Mouse (Mus musculus) skeletal muscle tissue, adult 2 months (tissue): ENCODE measurements around the gene Tbc1d22a.

Source experiments
- DNase-seq: peaks from one replicate; pipeline ENCODE4 v3.0.0-alpha.2; 2012; ENCODE audit warnings: low read depth, low spot score

Tbc1d22a gene

DNA sequence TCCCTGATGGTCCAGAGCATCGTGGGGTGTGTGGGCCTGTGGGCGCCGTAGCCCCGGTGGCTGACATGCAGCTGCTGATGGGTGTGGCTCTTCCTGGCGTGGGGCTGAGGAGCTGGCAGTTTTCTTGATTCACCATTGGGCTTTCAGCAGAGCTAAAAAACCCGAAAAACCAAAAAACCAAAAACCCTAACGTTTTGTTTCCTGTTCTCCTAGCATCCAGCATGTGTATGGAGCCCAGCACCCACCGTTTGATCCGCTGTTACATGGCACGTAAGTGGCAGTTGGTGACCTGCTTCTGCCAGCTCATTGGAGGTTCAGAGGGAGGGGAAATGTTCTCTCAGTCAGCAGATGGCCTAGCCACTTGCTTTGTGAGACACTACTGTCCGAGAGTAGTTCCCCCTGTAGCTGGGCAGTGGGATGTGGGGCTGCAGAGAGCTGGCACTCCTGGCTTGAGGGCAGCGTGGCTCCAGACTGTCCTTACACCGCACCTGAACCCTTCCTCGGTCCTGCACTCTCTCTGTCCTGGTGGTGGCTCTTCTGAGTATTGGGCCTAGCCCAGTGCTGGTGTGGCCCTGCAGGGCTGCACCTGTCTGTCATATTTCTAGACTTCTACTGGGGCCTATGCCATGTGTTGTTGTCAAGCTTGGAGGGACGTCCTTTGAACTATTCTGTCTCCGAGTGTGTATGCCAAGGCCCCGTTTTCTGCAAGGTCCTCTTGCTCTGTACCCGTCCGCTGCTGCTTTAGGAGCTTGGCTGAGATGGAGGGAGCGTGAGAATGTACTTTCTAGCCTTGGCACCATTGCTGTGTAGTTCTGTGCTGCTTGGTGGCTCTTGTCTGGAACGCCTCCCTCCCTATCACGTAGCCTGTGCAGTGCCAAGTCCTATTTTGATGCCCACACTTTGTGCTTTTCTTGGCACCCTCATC, 20.5 kb downstream of the Tbc1d22a start:
- DNase-seq, result peak; percentile 64

DNA sequence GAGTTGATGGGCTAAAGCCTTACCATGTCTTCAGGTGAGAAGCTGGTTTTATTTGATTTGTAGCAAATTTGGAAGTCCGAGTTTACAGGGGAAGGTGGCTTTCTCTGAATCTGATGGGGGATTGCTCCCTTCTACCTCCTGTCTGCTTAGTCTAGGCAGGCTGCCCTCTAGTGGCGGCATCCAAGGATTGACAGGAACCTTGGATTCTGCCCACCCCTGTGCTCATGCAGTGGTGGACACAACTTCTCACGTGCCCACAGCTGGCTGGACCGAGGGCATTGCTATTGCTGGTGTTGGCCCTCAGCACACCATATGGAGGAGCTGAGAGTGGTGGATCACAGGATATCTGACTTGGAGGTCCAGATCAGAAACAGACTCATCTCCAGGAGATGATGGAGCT, 22.0 kb downstream of the Tbc1d22a start:
- no peak for DNase-seq

DNA sequence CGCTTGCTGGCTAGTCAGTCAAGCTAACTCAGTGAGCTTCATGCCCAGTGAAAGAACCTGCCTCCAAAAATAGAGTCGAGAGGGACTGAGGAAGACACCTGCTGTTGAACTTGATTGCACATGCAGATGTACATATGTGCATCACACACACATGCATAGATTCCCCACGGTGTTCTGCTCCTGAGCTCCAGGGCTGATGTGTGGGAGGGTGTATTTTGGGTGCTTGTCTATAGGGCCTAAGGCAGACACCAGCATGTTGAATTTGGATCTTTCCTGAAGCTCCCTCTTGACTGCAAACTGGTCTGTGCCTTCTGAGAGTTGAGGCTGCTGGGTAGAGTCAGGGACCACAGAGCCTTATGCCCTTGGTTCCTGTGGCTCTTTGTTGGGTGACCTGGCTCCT, 23.8 kb downstream of the Tbc1d22a start:
- DNase-seq, result no peak

DNA sequence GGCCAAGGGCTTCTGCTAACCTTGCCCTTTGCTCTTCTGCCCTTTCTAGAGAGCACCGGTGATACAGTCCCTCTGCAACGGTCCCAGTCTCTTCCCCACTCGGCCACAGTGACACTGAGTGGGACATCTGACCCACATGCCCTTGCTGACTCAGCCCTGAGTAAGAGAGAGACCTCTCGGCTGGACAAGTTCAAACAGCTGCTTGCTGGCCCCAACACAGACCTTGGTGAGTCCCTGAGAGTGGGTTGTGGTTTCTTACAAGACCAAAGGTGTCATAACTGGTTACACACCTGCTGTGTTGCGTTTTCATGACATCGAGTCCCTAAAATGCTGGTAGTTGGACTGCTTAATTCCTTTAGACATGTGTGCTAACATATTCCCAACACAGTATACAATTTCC, 24.8 kb downstream of the Tbc1d22a start:
- no peak for DNase-seq

DNA sequence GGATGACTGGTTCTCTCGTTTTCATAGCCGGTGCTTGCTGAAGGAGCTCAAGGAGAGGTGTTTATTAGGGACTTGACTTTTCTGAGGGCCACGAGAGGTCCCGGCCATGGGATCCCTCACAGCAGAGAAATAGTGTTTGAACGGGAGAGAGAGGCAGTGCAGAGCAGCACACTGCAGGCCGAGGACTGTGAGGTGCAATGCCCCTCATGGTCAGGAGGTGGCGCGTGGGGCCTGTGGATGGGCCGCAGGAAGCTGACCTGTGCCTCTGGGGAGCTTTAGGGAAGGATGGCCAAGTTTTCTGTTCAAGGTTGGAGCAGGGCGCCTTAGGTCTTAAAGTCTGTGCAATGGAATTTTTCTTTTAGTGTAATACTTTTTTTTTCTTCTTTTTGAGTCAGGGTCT, 25.5 kb downstream of the Tbc1d22a start:
- DNase-seq, result peak; percentile 27

DNA sequence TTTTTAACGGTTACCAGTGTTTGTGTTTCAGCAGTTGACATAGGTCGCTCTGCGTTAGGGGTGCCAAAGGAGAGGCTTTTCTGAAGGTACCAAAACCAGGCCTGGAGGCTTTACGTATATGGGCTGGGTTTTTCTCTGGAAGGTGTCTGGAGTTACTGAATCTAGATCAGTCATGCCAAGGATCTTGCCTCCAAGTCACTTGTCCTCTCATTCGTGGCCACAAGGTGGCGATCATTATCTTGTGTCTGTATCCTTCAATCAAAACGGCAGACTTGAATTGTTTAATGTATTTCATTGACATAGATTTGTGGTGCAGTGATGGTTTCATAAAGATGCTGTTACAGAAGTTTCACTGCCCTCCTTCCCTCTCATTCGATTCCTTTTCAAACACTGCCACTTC, 29.4 kb downstream of the Tbc1d22a start:
- DNase-seq, result peak; percentile 25

DNA sequence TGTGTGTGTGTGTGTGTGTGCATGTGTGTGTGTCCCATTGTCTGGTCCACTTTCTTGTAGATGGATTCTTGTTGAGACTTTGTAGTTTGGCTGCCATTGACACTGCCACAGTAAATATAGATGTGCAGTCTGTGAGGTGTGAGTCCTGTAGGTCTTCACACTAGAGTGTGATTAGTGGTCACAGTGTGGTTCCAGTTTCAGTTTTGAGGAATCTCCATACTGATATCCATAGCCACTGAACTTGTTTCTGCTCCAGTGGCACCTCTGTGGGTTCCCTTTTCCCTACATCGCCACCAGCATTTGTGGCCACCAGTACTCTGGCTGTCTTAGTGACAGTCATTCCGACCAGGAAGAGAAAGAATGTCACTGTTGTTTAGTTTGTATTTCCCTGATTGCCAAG, 30.1 kb downstream of the Tbc1d22a start:
- no peak for DNase-seq

DNA sequence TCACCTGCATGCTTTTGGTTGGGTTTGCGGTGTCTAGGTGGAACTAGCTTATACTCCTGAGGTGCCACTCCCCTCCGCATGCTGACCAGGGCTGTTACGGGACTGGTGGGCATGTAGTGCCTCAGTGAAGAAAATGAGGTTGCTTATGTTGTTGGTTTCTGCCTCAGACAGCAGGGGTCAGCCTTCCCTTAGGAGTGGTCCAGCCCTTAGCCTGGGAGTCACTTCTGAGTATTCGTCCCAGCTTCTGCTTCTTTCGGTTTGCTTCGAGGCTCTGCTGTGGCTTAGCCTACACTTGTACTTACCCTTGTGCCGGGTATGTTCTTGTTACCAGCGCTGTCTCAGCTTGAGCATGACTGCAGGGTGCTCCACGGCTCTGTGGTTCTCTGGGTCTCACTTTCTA, 36.0 kb downstream of the Tbc1d22a start:
- peak; percentile 27 for DNase-seq

DNA sequence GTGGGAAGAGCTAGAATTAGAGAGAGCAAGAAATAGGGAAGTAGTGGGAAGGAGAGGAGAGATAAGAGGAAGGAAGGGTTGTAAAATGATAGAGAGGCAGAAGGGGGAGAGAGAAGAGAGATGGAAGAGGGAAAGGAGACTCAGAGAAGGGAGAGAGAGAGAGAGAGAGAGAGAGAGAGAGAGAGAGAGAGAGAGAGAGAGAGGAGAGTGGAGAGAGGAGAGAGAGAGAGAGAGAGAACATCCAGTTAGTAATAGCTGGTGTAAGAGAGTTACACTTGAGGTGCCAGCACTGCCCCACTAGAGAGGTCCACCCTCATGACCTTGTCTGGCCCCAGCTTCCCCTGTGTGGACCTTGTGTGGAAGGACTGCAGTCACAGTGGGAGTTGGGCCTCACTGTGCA, 37.9 kb downstream of the Tbc1d22a start:
- no peak for DNase-seq

DNA sequence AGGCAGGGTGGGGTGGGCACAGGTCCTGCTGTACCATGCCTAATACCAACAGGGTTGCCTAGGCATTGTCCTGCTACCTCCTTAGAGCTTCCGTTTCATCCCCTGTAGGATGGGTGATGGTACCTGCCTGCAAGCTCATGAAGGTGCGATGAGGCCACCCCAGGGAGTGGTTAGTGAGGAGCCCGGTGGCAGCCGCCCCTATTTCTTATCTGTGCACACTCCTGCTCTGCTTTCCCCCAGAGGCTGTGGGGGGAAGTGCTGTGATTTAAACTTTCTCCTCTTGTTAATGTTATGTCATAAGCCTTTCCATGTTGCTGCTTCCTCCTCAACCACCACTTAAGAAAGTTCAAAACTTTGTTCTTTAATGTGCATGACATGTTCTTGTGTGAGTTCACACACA, 38.4 kb downstream of the Tbc1d22a start:
- DNase-seq, result no peak

DNA sequence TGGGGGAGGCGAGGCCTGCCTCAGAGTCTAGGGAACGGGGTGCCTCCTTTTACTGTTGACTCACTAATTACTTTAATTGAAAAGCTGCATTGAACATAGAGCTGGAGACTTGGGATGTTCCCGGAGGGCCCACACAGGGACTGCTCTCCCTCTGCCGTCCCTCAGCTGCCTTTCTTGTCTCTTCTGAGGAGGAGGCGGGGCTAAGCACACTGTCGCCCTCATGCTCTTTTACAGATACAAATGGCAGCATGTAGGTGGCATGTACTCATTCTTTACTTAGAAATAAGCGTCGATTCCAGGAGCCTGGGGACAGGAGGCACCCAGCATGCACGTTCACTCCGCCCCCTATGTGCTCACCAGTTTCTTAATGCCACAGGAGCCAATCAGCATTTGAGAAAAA, 39.2 kb downstream of the Tbc1d22a start:
- DNase-seq, result no peak

DNA sequence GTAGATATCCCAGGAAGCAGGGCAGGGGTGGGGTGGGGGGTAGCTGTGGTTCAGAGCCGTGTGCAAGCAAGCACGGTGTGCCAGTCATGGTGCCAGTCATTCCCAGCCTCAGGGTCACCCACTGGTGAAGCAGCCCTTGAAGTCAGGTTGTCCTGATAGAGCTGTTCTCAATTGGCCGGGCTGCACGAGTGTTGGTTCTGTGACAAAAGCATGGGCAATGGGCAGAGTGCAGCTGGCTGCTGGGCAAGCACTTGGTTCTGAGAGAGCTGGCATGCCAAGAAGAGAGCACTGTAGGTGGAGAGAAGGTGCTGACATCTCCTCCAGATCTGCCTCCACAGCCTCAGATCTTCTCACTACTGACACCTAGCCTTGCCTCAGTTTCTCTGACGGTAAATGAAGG, 41.9 kb downstream of the Tbc1d22a start:
- DNase-seq, result no peak

DNA sequence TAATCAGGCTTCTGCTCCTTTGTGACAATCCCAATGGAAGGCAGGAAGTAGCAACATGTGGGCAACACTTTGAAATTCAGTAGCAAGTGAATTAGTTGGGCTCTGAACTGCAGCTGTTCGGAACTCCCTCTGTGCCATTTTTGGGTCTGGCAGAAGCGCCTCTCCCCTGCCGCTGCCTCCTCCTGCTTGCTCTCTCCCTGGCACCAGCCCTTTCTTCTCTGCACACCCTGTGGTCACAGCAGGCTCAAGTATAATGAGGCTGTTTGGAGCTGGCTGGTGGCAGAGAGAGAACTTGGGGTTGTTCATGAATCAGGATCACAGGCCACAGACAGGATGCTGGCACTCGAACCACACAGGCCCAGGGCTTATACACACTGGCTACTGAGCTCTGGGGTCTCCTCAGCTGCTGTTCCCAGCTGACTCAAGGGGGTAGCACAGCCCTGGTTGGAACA, 42.5 kb downstream of the Tbc1d22a start:
- no peak for DNase-seq

DNA sequence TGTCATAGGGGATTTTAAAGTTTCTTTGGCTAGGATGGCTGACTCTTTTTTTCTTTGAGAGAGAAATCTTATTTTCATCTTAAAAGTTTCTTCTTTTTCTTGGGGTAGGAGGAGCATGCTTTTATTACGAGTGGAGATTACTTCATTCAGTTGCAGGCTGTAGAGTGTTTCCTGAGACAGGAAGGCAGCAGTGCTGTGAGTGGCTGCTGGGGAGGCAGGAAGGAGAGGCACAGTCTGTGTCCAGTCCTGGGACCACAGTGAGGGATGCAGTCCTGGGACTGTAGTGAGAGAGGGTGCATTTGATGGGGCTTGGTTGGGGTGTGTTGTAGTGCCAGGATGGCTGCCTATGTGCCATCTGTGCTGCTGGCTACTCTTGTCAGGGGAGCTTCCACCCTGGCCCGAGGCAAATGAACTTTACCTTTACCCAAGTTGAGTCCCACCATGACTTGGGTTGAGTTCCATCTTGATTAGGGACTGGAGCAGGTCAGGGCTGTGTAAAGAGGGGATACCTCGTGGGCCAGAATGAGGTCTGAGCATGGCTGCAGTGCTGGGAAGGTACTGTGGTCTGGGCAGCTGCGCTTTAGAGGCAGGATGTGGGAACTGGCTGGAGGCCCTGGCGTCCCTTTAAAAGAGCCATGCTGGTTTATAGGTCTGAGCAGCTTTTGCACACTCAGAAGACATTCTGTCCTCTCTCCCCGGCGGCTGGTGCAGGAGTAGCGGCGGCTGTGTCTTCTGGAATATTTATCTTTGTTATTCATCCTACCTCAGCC, 43.8 kb downstream of the Tbc1d22a start:
- DNase-seq, result no peak

DNA sequence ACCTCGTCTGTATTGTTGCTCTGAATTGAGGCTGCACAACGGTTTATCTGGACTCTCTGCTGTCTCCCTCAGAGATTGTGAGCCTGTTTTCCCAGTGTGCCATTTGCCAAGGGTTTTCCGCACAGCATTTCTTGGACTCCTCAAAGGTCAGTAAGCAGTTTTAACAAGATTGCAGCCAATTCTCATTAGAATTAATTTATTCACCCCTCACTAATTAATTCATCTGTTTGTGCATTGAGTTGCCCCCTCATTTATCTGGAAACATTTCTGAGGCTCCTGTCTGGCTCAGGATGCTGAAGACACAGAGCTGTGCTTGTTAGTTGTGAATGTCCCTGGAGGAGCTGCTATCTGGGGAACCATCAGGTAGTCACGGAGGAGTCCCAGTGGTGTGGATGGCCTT, 45.0 kb downstream of the Tbc1d22a start:
- DNase-seq, result no peak

DNA sequence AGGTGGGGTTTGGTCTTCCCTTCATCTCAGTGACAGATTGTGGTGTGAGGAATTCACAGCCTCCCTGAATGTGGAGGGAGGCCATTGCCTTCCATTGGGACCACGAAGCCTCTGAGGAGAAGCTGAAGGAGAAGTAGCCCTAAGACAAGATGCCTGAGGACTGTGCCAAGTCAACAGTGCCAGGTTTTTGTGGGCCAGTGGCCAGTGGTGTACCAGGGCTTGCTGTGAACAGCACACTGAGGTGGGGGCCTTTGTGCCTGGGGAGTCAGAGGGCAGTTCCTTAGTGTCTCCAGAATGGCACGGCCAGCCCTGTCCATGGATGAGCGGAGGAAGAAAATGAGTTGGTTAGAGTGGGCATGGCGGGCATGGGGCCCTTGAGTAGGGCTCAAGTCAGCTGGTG, 45.9 kb downstream of the Tbc1d22a start:
- DNase-seq, result no peak

DNA sequence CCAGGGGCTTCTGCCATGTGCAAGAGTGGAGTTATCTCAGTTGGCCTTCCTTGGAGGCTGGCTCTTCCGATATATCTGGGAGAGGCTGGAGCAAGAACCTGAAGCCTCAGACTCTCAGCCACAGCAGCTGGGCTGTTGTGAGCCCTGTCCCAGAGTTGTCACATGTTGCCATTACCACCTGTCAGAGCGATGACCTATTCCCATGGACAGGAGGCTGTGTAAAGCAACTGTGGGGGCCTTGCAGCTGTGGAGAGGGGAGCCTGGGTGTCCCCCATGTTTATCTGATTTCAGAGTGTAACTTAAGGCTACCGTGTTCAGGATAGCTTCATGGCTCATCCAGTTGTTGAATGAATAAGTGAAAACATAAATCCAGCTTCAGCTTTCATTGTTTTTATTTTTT, 50.1 kb downstream of the Tbc1d22a start:
- no peak for DNase-seq

DNA sequence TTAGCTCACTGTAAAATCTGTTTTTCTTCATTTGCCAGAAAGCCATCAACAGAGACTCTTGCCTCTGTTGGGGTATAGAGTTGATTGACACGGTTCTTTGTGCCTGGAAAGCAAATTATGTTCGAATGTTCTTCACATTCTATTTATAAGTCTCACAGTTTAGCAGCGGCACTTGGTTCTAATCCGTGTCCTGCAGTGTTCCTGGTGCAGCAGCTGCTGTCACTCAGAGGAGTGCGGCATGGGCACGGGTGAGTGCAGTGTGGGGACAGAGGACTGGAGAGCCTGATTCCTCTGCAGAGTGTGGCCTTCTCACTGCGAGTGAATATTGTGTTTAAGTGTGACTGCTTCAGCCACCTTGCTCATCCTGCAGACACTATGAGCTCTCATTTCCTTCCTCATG, 50.5 kb downstream of the Tbc1d22a start:
- DNase-seq, result no peak

DNA sequence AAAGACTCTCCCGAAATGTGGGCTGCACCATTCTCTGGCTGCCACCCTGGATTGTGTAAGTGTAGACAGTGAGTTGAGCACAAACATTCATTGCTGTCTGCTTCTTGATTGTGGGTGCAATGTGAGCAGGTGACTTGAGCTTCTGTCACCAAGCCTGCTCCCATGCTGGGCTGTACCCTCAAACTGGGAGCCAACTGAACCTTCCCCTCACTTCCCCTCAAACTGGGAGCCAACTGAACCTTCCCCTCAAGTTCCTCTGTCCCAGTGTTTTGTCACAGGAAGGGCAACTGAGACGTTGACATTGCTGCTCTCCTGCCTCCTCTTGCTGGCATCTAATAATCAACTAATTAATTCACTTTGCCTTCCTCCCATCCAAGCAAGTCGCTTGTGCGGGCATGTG, 52.7 kb downstream of the Tbc1d22a start:
- no peak for DNase-seq

DNA sequence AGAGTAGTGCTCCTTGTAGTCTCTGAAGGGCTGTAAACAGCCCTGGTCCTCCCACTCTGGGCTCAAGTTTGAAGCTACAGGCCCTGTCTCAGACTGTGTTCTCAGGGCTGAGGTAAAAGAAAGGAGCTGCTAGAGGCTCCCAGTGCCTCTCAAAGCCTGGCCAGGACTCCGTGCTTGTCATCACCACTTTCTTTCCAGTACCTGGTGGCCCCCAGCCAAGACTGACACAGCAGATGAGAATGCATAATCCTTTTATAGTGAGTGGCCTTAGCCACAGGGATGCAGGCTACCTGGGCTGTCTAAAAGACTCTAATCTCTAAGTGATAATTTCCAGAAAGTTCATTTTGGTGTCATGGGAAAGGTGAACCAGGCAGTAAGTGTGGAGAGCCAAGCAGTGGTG, 54.3 kb downstream of the Tbc1d22a start:
- no peak for DNase-seq

DNA sequence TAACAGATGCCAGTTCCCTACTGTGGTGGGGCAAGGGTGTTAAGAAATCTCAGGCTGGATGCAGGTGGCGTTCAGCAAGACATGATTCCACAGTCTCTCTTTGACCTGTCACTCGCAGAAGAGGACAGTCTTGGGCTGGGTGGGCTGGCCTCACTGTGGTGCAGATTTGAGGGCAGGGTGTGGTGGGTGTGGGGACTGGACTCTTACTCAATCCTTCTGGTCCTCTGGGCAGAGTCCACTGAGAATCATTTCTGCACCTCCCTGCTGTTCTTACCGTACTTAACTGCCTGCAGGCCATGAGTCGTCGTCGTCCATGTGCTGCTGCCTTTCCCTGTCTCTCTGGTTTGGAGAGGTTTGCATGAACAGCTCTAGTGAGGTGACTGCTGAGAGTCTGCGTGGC, 61.5 kb downstream of the Tbc1d22a start:
- no peak for DNase-seq

DNA sequence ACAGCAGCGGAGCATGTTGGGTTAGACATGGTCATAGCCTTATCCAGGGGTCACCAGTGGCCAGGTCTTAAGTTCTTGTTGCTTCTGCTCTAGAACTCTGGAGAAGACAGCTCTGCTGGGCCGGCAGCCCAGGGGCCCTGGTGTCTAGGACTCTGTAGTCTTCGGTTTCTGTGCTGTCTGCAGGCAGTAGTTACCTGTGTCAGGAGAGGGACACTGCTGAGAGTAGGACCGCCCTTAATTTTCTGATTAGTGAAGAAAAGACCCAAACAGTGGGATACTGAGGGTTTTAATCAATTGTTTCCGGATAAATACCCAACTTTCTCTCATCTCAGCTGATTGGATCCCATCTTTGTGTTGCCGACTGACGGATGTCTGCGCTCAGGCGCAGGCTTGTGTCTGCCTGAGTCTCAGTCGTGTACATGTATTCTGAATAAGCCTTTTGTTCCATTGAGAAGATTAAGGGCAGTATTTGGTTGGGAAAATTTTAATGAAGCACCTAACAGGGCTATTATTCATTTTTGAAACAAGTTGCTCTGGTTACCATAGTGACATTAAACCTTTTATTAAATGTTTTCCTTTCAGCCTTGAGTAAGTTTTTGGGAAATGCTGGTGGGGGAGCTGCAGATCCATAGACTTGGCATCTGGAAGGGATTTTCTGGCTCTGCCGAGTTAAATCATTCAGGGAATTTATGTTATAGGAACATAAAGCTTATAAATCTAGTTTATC, 62.4 kb downstream of the Tbc1d22a start:
- DNase-seq, result no peak
